Mouse (Mus musculus) neural tube, embryonic 12.5 days (tissue): Measurements from ENCODE around the gene Rprd2. TPM values are rescaled to one million over a fixed set of nuclear protein-coding genes. Genes with fewer than 3 reads are reported as not detected.
"Not testable (repeated sequence)": the region's sequence is repeated elsewhere in the genome, so short reads cannot be mapped to it uniquely, and the experiment has no call there.

Experiments
- ATAC-seq: fragments of 200-750 bp; cut with Nextera tagmentation; 2 replicates; pipeline ENCODE4 v1.8.0; 2017; ENCODE audit warnings: low read depth, mild to moderate bottlenecking, moderate TSS enrichment, moderate library complexity; ENCODE audit not compliant: low FRiP score
- H3K27ac ChIP-seq: fragments of 300-500 bp; sonication (generic); 2 replicates; pipeline ENCODE4 v1.5.1; 2016
- H3K27me3 ChIP-seq: fragments of 300-500 bp; sonication (generic); replicated peaks from 2 replicates; pipeline ENCODE4 v1.6.1; 2016; ENCODE audit warnings: mild to moderate bottlenecking
- H3K36me3 ChIP-seq: fragments of 300-500 bp; sonication (generic); 2 replicates; pipeline ENCODE4 v1.6.1; 2016; ENCODE audit warnings: mild to moderate bottlenecking
- H3K4me1 ChIP-seq: fragments of 300-500 bp; sonication (generic); 2 replicates; pipeline ENCODE4 v1.6.1; 2016
- H3K4me2 ChIP-seq: fragments of 300-500 bp; sonication (generic); replicated peaks from 2 replicates; pipeline ENCODE4 v1.6.1; 2016; ENCODE audit warnings: mild to moderate bottlenecking
- H3K4me3 ChIP-seq: fragments of 300-500 bp; sonication (generic); 2 replicates; pipeline ENCODE4 v1.5.1; 2016
- H3K9ac ChIP-seq: fragments of 300-500 bp; sonication (generic); 2 replicates; pipeline ENCODE4 v1.6.1; 2016; ENCODE audit warnings: mild to moderate bottlenecking
- H3K9me3 ChIP-seq: fragments of 300-500 bp; sonication (generic); 2 replicates; pipeline ENCODE4 v1.6.1; 2016; ENCODE audit warnings: mild to moderate bottlenecking
- WGBS: fragments of 180-500 bp; shearing (Covaris S2); methylation state at CpG from one replicate; pipeline ENCODE4 v1.1.7; 2016; 5-methylcytosine and 5-hydroxymethylcytosine counted together
- polyA plus RNA-seq: library from polyadenylated mRNA; unstranded; fragments of >200 nt; fragmentation: Nextera tagmentation; extraction: Ambion mirVana; gene quantifications from 2 replicates; pipeline ENCODE4 v1.2.1, GENCODE M21; 2016

Rprd2 gene
- polyA plus RNA-seq, 1 experiment from 2014 or later = 26.2 TPM

GRCm38 (mm10) chr3:95808384-95808783, 10.3 kb downstream of the Rprd2 start:
- Histone ChIP-seq H3K9me3 (no peaks in the 10 kb centered on the region), H3K9ac (no peak overlapping the region)
- 77% methylated on average over 2 of the region's 2 CpGs for WGBS

GRCm38 (mm10) chr3:95807630-95808029, 11.0 kb downstream of the Rprd2 start:
- H3K27ac ChIP-seq, H3K27me3 ChIP-seq, H3K9ac ChIP-seq, H3K4me3 ChIP-seq, H3K4me1 ChIP-seq, ATAC-seq, H3K9me3 ChIP-seq, H3K4me2 ChIP-seq: not testable (repeated sequence)
- peaks cover 19% of the 10 kb centered on the region for H3K36me3 ChIP-seq
- WGBS = 81% methylated on average over 6 of the region's 6 CpGs

More at GRCm38 (mm10) chr3:95808384-95808783, 10.3 kb downstream of the Rprd2 start:
- no peaks in the 10 kb centered on the region for H3K27me3 ChIP-seq
- no peak for ATAC-seq
- no peaks in the 10 kb centered on the region for H3K4me1 ChIP-seq
- no peak overlapping the region for H3K4me3 ChIP-seq
- no peak overlapping the region for H3K27ac ChIP-seq
- peaks cover 16% of the 10 kb centered on the region for H3K36me3 ChIP-seq
- H3K4me2 ChIP-seq = no peak overlapping the region

GRCm38 (mm10) chr3:95806677-95807076, 12.0 kb downstream of the Rprd2 start:
- ATAC-seq = no peak
- no peak overlapping the region for H3K4me2 ChIP-seq
- H3K9me3 ChIP-seq = no peaks in the 10 kb centered on the region
- H3K4me1 ChIP-seq = no peaks in the 10 kb centered on the region
- H3K4me3 ChIP-seq = no peak overlapping the region
- no peak overlapping the region for H3K27ac ChIP-seq
- WGBS = 98% methylated on average over 1 of the region's 1 CpGs
- no peak overlapping the region for H3K9ac ChIP-seq
- H3K36me3 ChIP-seq = peaks cover 16% of the 10 kb centered on the region
- H3K27me3 ChIP-seq = no peaks in the 10 kb centered on the region

- Histone ChIP-seq H3K36me3 (peaks cover 16% of the 10 kb centered on the region), H3K4me1 (no peaks in the 10 kb centered on the region), H3K27ac (no peak overlapping the region), H3K27me3 (no peaks in the 10 kb centered on the region), H3K4me2 (no peak overlapping the region), H3K9ac (no peak overlapping the region), H3K9me3 (no peaks in the 10 kb centered on the region), H3K4me3 (no peak overlapping the region)
- ATAC-seq = no peak
- WGBS = 96% methylated on average over 4 of the region's 4 CpGs
Observed at GRCm38 (mm10) chr3:95803851-95804250, 14.8 kb downstream of the Rprd2 start.

- no peak overlapping the region for H3K4me3 ChIP-seq
- H3K4me1 ChIP-seq = no peaks in the 10 kb centered on the region
- H3K9me3 ChIP-seq = no peaks in the 10 kb centered on the region
- H3K27me3 ChIP-seq = no peaks in the 10 kb centered on the region
- no peak overlapping the region for H3K9ac ChIP-seq
- WGBS = 93% methylated on average over 4 of the region's 4 CpGs
- peaks cover 5% of the 10 kb centered on the region for H3K36me3 ChIP-seq
- no peak overlapping the region for H3K4me2 ChIP-seq
- no peak for ATAC-seq
- no peak overlapping the region for H3K27ac ChIP-seq
Observed at GRCm38 (mm10) chr3:95798756-95799155, 19.9 kb downstream of the Rprd2 start.

GRCm38 (mm10) chr3:95794299-95794698, 24.4 kb downstream of the Rprd2 start:
- Histone ChIP-seq H3K4me3 (no peak overlapping the region), H3K4me1 (no peaks in the 10 kb centered on the region), H3K27me3 (no peaks in the 10 kb centered on the region), H3K27ac (no peak overlapping the region), H3K9ac (no peak overlapping the region), H3K4me2 (no peak overlapping the region), H3K36me3 (no peaks in the 10 kb centered on the region), H3K9me3 (no peaks in the 10 kb centered on the region)
- WGBS = 92% methylated on average over 1 of the region's 1 CpGs
- ATAC-seq = no peak

GRCm38 (mm10) chr3:95793662-95794061, 25.0 kb downstream of the Rprd2 start:
- Histone ChIP-seq H3K4me3 (no peak overlapping the region), H3K4me2 (no peak overlapping the region), H3K4me1 (no peaks in the 10 kb centered on the region), H3K36me3 (no peaks in the 10 kb centered on the region), H3K27ac (no peak overlapping the region), H3K9ac (no peak overlapping the region), H3K9me3 (no peaks in the 10 kb centered on the region), H3K27me3 (no peaks in the 10 kb centered on the region)
- 88% methylated on average over 2 of the region's 2 CpGs for WGBS
- ATAC-seq = no peak

GRCm38 (mm10) chr3:95785501-95785900, 33.2 kb downstream of the Rprd2 start:
- ATAC-seq = no peak
- H3K36me3 ChIP-seq = peaks cover 56% of the 10 kb centered on the region

GRCm38 (mm10) chr3:95771985-95772384, 46.7 kb downstream of the Rprd2 start:
- ATAC-seq = no peak
- no peaks in the 10 kb centered on the region for H3K27me3 ChIP-seq
- no peaks in the 10 kb centered on the region for H3K4me1 ChIP-seq
- H3K4me3 ChIP-seq = no peak overlapping the region
- no peak overlapping the region for H3K4me2 ChIP-seq
- peaks cover 62% of the 10 kb centered on the region for H3K36me3 ChIP-seq
- no peak overlapping the region for H3K9ac ChIP-seq
- no peaks in the 10 kb centered on the region for H3K9me3 ChIP-seq
- H3K27ac ChIP-seq = no peak overlapping the region

More at GRCm38 (mm10) chr3:95785501-95785900, 33.2 kb downstream of the Rprd2 start:
- Histone ChIP-seq H3K9me3 (no peaks in the 10 kb centered on the region), H3K4me3 (no peak overlapping the region), H3K27me3 (no peaks in the 10 kb centered on the region), H3K9ac (no peak overlapping the region), H3K27ac (no peak overlapping the region), H3K4me2 (no peak overlapping the region), H3K4me1 (no peaks in the 10 kb centered on the region)
- whole genome bisulfite sequencing = 91% methylated on average over 4 of the region's 4 CpGs

- ATAC-seq = no peak
- Histone ChIP-seq H3K4me3 (no peak overlapping the region), H3K4me2 (no peak overlapping the region), H3K27ac (no peak overlapping the region), H3K9ac (no peak overlapping the region), H3K9me3 (no peaks in the 10 kb centered on the region), H3K36me3 (peaks cover 68% of the 10 kb centered on the region), H3K4me1 (no peaks in the 10 kb centered on the region), H3K27me3 (no peaks in the 10 kb centered on the region)
- 95% methylated on average over 10 of the region's 10 CpGs for WGBS
Observed at GRCm38 (mm10) chr3:95765534-95765933, 53.1 kb downstream of the Rprd2 start.

GRCm38 (mm10) chr3:95763811-95764210, 54.9 kb downstream of the Rprd2 start:
- Histone ChIP-seq H3K4me3 (no peak overlapping the region), H3K9me3 (no peaks in the 10 kb centered on the region), H3K27ac (no peak overlapping the region), H3K27me3 (no peaks in the 10 kb centered on the region), H3K36me3 (peaks cover 61% of the 10 kb centered on the region), H3K9ac (no peak overlapping the region), H3K4me1 (no peaks in the 10 kb centered on the region), H3K4me2 (no peak overlapping the region)
- ATAC-seq = no peak
- 84% methylated on average over 10 of the region's 10 CpGs for WGBS

- Histone ChIP-seq H3K27ac (no peak overlapping the region), H3K27me3 (no peaks in the 10 kb centered on the region), H3K4me3 (no peak overlapping the region), H3K4me2 (no peak overlapping the region), H3K9me3 (no peaks in the 10 kb centered on the region), H3K9ac (no peak overlapping the region), H3K4me1 (no peaks in the 10 kb centered on the region), H3K36me3 (peaks cover 53% of the 10 kb centered on the region)
- no peak for ATAC-seq
- WGBS = 50% methylated on average over 6 of the region's 6 CpGs
Observed at GRCm38 (mm10) chr3:95762961-95763360, 55.7 kb downstream of the Rprd2 start.

GRCm38 (mm10) chr3:95761771-95762170, 56.9 kb downstream of the Rprd2 start:
- Histone ChIP-seq H3K4me2 (no peak overlapping the region), H3K4me3 (no peak overlapping the region), H3K9me3 (no peaks in the 10 kb centered on the region), H3K36me3 (peaks cover 43% of the 10 kb centered on the region), H3K27ac (no peak overlapping the region), H3K4me1 (no peaks in the 10 kb centered on the region), H3K27me3 (no peaks in the 10 kb centered on the region), H3K9ac (no peak overlapping the region)
- ATAC-seq = no peak
- 75% methylated on average over 4 of the region's 4 CpGs for WGBS
